Mouse (Mus musculus): ENCODE measurements at regions not wholly inside any gene's neighbourhood (a gene's known extent, or its start where the extent isn't known, plus 50 kb on each side); places are given as distances from the start of the nearest gene placed in this dataset.

DNA sequence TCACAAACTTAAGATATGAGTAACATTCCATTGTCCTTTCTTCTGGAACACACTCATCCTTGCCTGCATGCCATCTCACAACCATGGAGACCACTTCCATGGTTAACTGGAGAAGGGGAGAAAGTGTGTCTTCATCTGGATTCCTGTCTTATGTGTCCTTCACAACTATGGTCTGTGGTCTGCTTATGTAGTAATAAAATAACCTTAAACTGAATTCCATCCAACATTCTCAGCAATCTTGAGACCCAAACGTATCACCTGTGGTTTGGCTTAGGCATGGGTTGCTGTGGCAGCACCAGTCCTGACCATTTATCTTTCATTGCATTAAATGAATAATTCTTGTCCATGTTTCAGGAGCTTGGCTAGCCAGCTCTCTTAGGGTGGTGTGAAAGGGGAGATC lies 1186.3 kb downstream of the Gsdmc2 start:
- 88% methylated on average over 1 of the region's 1 CpGs for WGBS
- Histone ChIP-seq H3K4me1 (replicated peaks) (no peaks in the 10 kb centered on the region), H3K36me3 (no peaks in the 10 kb centered on the region), H3K4me3 (no peak overlapping the region), H3K27ac (no peak overlapping the region), H3K9me3 (no peaks in the 10 kb centered on the region), H3K27me3 (ENCODE audit: insufficient read depth, poor library complexity, severe bottlenecking) (no peaks in the 10 kb centered on the region)
- no peak for DNase-seq (ENCODE audit: low spot score)

DNA sequence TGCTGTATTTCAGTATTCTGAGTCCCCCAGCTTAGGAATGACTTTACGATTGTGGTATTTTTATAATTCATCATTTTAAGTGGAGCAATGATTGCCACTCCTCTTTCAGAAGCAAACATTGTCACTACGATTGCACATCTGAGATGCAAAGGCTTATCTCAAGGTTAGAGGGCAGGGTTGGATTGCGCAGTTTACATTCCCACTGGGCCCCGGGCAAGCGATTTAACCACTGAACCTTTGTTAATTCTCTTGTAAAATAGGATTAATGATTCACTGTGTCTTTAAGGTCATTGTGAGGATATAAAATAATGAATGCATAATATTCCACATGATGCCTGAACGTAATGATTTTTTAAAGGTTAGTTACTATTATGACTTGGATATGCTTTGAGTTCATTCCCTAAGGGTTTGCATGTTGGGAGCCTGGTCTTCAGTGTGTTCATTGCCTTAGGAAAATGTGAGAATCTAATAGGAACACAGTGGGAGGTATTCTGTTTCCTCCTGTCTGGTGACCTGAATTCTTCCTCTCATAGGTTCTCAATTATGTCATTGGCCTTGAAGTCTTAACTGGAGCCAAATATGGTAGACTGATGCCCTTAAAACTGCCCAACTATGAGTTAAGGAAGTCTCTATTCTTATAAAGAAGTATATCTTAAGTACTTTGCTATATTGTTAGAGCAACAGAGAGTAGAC lies 1198.4 kb downstream of the Gsdmc2 start:
- WGBS, result 89% methylated on average over 6 of the region's 6 CpGs
- DNase-seq (ENCODE audit: low spot score), result no peak
- no peaks in the 10 kb centered on the region for H3K36me3 ChIP-seq
- H3K4me3 ChIP-seq, result no peak overlapping the region
- H3K9me3 ChIP-seq, result no peaks in the 10 kb centered on the region
- no peak overlapping the region for H3K27ac ChIP-seq
- H3K27me3 ChIP-seq (ENCODE audit: insufficient read depth, poor library complexity, severe bottlenecking), result no peaks in the 10 kb centered on the region
- no peaks in the 10 kb centered on the region for H3K4me1 ChIP-seq (replicated peaks)

DNA sequence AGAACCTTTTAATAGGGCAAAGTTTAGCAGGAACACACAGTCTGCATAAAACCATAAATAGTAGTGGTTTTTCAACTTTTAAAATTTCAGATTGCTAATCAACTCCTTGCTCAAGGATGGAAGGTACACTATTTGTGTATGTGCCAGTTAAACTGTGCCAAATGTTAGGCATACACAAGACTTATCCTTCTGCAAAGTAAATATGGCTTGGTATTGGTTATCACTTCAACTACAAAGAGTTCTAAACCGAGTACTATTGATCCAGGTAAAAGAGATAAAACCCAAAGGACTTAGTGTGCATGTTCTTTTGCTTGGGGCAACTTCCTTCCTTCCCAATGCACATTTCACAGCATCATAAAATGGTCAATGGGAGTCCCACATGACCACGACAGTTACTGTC lies 1200.2 kb downstream of the Gsdmc2 start:
- H3K9me3 ChIP-seq, result no peaks in the 10 kb centered on the region
- no peak for DNase-seq (ENCODE audit: low spot score)
- H3K36me3 ChIP-seq, result no peaks in the 10 kb centered on the region
- WGBS, result 75% methylated on average over 2 of the region's 2 CpGs
- no peaks in the 10 kb centered on the region for H3K27me3 ChIP-seq (ENCODE audit: insufficient read depth, poor library complexity, severe bottlenecking)
- H3K27ac ChIP-seq, result no peak overlapping the region
- H3K4me3 ChIP-seq, result no peak overlapping the region
- H3K4me1 ChIP-seq (replicated peaks), result no peaks in the 10 kb centered on the region

DNA sequence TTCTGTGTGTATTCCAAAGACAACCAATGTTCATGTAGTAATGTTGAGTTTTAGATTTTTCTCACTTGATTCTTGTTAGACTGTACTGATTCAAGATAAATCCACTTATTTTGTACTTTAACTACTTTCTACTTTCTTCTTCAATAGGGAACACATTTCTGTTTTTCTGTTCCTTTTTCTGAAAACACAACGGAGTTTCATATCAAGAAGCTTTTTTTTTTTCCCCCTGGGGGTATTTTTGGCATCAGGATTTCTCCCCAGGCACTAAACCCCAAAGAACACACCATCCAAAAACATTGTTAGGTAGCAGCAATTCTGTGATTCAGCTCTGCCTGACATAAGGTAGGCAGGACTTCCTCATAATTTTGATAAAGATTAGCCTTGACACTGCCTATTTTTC lies 1200.7 kb downstream of the Gsdmc2 start:
- H3K27ac ChIP-seq, result no peak overlapping the region
- DNase-seq (ENCODE audit: low spot score), result no peak
- WGBS, result 88% methylated on average over 1 of the region's 1 CpGs
- no peaks in the 10 kb centered on the region for H3K9me3 ChIP-seq
- no peaks in the 10 kb centered on the region for H3K36me3 ChIP-seq
- no peaks in the 10 kb centered on the region for H3K27me3 ChIP-seq (ENCODE audit: insufficient read depth, poor library complexity, severe bottlenecking)
- H3K4me3 ChIP-seq, result no peak overlapping the region
- H3K4me1 ChIP-seq (replicated peaks), result no peaks in the 10 kb centered on the region

DNA sequence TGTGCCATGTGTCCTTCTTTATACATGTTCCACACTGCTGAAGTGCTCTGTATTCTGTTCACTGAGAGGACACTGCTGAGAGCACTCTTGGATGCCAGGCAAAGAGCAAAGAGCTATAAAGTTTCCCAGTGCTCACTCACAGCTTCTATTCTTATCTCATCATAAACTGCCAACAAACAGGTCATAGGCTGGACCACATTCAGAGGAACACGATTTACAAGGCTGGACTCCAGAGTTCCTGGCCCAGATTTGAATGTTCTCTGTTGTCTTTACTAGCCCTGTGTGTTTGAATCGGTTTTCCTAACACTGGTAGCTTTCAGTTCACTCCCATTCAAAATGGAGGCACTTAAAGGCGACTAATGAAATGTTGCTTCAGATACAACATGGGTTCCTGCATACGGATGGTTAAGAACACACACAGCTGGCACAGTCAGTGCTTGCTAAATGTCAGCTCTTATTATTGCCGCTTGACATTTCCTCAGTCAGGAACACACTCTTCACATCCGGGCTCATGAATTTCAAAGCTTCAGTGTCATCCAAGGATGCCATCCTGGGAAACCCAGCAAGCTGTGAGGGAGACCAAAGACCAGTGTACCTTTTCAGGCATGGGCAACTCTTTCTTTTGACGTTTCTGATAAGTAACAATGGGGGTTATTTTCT lies 1203.8 kb downstream of the Gsdmc2 start:
- no peak for DNase-seq (ENCODE audit: low spot score)
- Histone ChIP-seq H3K27me3 (ENCODE audit: insufficient read depth, poor library complexity, severe bottlenecking) (no peaks in the 10 kb centered on the region), H3K27ac (no peak overlapping the region), H3K36me3 (no peaks in the 10 kb centered on the region), H3K9me3 (no peaks in the 10 kb centered on the region), H3K4me1 (replicated peaks) (no peaks in the 10 kb centered on the region), H3K4me3 (no peak overlapping the region)
- 80% methylated on average over 7 of the region's 7 CpGs for WGBS

DNA sequence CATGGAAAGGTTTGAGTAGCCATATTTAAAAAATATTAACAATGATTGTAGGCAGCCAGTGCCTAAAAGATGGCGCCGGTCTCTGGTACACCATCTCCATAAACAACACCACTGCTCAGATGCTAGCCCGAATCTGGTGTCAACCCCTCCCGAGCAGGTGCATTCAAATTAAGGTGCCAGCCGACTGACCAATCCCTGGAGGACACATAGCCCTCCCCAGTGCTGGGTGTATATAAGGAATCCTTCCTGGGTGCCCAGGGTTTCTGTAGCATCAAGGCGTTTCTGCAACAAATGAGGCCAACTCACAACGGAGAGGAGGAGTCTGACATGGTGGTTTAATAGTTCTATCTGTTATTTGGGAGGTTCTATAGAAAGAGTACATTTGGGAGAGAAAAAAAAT lies 1219.6 kb downstream of the Gsdmc2 start:
- WGBS, result 88% methylated on average over 7 of the region's 7 CpGs
- H3K4me3 ChIP-seq, result no peak overlapping the region
- no peaks in the 10 kb centered on the region for H3K27me3 ChIP-seq (ENCODE audit: insufficient read depth, poor library complexity, severe bottlenecking)

DNA sequence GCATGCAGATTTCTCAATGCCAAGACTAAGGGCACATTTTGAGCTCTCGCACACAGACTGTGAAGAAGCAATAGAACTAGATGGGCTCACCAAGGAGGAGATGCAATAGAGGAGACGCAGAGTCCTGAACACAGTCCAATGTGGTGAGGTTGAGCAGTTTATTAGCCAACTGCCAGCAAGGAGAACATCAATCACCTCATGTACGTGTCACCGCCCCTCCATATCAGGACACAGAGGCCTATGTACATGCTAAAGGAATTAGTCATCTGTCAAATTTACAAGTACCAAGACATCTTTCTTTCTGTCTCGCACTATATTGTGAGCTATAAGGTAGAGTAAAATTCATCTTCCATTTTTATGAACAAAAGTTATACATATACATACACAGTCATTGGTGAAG lies 1228.9 kb downstream of the Gsdmc2 start:
- Histone ChIP-seq H3K4me3 (no peak overlapping the region), H3K9me3 (no peaks in the 10 kb centered on the region), H3K4me1 (replicated peaks) (no peaks in the 10 kb centered on the region), H3K27me3 (ENCODE audit: insufficient read depth, poor library complexity, severe bottlenecking) (no peaks in the 10 kb centered on the region), H3K36me3 (no peaks in the 10 kb centered on the region), H3K27ac (no peak overlapping the region)
- DNase-seq (ENCODE audit: low spot score), result no peak
- WGBS, result 93% methylated on average over 5 of the region's 5 CpGs

More for the DNA sequence above, 1219.6 kb downstream of the Gsdmc2 start:
- Histone ChIP-seq H3K4me1 (replicated peaks) (no peaks in the 10 kb centered on the region), H3K36me3 (no peaks in the 10 kb centered on the region), H3K27ac (no peak overlapping the region), H3K9me3 (no peaks in the 10 kb centered on the region)
- no peak for DNase-seq (ENCODE audit: low spot score)

DNA sequence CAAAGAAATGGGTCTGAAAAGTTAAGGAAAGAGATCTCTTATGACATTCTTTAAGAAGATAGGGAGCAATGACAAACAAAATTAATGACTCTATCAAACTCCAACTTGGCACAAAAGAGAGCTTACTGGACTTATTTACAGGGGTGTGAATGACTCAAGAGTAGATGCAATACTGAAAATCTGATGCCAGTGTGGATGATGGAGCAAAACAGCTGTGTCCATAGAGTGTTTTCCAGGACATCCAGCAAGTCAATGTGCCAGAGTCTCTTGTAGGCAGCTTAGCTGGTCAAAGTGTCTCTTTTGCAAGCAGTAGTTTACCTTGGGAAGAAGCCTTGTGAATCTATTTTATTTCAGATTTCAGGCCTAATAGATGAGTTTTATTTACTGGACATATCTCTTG lies 1248.2 kb downstream of the Gsdmc2 start:
- Histone ChIP-seq H3K27me3 (ENCODE audit: insufficient read depth, poor library complexity, severe bottlenecking) (no peaks in the 10 kb centered on the region), H3K27ac (no peak overlapping the region), H3K4me3 (no peak overlapping the region), H3K4me1 (replicated peaks) (no peaks in the 10 kb centered on the region), H3K36me3 (no peaks in the 10 kb centered on the region), H3K9me3 (no peaks in the 10 kb centered on the region)
- DNase-seq (ENCODE audit: low spot score), result no peak

DNA sequence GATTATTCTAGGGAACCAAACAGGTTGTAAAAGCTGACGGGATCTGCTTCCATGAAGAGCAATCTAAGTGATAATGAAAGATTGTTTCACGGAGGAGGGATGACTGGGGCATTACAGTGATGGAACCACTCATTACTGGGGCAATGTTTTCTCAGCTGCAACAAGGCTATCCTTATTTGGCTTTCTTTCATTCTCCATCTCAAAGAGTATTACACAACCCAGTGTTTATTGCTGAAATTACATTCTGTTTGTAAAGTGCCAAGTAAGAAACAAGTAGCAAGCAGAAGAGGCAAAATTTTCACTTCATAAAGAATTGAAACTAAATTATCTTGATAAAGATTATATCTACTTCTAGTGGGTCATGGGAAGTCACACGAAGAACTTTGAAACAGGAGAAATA lies 1256.4 kb downstream of the Gsdmc2 start:
- no peak overlapping the region for H3K27ac ChIP-seq
- H3K9me3 ChIP-seq, result no peaks in the 10 kb centered on the region
- no peak for DNase-seq (ENCODE audit: low spot score)

DNA sequence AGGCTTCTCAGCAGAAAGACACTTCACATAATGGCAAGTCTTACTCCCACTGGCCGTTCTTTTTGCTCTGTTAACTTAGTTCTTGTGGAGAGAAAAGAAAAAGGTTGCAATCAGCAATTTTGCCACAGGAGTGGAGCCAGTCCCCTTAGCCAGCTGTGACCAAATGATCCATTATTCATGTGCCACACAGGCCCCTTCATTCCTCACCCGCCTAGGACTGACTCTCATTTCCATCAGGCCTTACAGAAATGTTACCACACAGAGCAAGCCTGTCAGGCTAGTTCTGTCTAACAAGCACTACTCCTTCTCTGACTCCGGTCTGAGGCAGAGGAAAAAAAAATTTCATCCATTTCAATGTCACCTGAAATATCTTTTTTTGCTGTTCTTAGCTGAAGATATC lies 1266.2 kb downstream of the Gsdmc2 start:
- H3K36me3 ChIP-seq, result no peaks in the 10 kb centered on the region
- no peak overlapping the region for H3K4me3 ChIP-seq
- H3K27ac ChIP-seq, result no peak overlapping the region; the same call in 1 of the 2 replicates
- no peak for DNase-seq (ENCODE audit: low spot score)
- 36% methylated on average over 3 of the region's 3 CpGs for WGBS
- H3K27me3 ChIP-seq (ENCODE audit: insufficient read depth, poor library complexity, severe bottlenecking), result no peaks in the 10 kb centered on the region
- H3K4me1 ChIP-seq (replicated peaks), result peaks cover 8% of the 10 kb centered on the region
- no peaks in the 10 kb centered on the region for H3K9me3 ChIP-seq

More for the DNA sequence above, 1256.4 kb downstream of the Gsdmc2 start:
- Histone ChIP-seq H3K4me1 (replicated peaks) (no peaks in the 10 kb centered on the region), H3K4me3 (no peak overlapping the region), H3K36me3 (no peaks in the 10 kb centered on the region), H3K27me3 (ENCODE audit: insufficient read depth, poor library complexity, severe bottlenecking) (no peaks in the 10 kb centered on the region)
- WGBS, result 83% methylated on average over 3 of the region's 3 CpGs

DNA sequence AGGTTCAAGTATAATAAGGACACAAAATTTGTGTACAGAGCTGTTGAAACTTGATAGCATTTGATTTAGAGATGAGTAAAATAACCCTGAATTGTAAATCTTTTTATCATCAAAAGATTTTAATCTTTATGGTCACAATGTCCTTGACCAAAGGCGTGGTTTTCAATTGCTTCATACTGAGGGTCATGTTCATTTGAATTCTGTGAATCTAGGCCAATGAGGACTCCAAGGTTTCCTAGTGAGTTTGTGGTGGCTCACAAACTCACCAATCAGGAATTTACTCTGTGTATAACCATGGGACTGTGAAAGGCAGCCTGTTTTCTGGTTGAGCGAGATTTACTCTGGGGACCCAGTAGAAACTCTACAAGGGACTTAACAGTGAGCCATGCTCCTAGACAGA lies 1269.2 kb downstream of the Gsdmc2 start:
- H3K27me3 ChIP-seq (ENCODE audit: insufficient read depth, poor library complexity, severe bottlenecking), result no peaks in the 10 kb centered on the region
- WGBS, result 87% methylated on average over 2 of the region's 2 CpGs
- H3K9me3 ChIP-seq, result no peaks in the 10 kb centered on the region
- H3K4me3 ChIP-seq, result no peak overlapping the region
- H3K36me3 ChIP-seq, result no peaks in the 10 kb centered on the region
- peaks cover 8% of the 10 kb centered on the region for H3K4me1 ChIP-seq (replicated peaks)
- H3K27ac ChIP-seq, result no peak overlapping the region
- DNase-seq (ENCODE audit: low spot score), result no peak

DNA sequence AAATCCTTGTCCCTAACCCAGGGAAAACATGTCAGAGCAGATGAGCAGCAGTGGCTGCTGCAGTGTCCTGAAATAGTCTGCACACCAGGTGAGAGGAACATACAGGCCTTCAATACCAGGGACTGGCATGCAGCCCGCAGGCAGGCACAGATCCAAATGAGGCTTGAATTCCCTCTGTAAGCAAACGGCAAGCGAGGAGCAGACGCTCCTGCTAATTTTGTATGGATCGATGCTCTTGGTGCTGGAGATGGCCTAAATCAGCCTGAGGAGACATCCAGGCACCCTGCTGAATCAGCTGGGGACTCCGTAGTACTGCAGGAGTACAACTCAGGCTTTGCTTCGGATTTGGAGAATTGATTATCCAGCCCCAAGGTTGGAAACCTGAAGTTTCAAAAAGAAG lies 1273.2 kb downstream of the Gsdmc2 start:
- Histone ChIP-seq H3K4me1 (replicated peaks) (no peaks in the 10 kb centered on the region), H3K9me3 (no peaks in the 10 kb centered on the region), H3K4me3 (no peak overlapping the region), H3K27me3 (ENCODE audit: insufficient read depth, poor library complexity, severe bottlenecking) (no peaks in the 10 kb centered on the region), H3K27ac (no peak overlapping the region), H3K36me3 (no peaks in the 10 kb centered on the region)
- no peak for DNase-seq (ENCODE audit: low spot score)
- WGBS, result 73% methylated on average over 7 of the region's 7 CpGs

DNA sequence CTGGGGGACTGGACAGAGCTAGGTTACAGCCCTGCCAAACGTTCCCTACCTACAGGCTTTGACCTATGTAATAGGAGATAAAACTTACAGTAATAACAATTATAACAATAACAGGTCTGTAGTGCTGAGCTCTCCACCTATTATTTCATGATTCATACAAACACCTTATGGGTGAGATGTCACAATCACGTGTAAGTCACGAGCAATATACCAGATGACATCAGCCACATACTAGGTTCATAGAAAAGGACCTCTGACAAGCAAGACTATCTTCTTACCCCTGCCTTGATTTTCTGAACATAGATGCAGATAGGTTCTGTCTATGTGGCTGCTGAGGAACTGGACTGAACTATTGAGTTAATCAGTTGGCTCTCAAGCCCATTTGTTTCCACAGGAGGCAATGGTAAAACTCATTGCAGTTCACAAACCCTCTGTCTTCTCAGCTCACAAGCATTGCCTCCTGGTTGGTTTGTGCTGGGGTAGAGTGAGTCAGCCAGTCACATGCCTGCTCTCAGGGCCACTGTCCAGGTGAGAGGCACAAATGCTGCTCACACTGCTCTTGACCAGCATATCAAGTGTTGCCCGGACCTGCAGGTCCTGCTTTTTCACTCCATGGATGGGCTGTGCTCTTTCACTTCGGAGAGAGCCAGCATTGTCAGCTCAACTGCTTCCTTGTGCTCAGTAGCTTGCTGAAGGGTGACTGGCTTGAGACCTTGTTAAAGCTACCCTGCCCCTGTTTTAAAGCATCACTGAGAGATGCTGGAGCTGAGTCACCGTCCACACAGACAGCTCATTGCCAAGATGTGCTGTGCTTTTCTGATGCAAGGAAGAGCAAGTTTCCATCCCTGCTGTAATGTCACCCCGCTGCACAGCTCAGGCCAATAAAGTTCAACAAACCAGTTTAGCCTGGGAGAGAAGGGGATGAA lies 1275.9 kb downstream of the Gsdmc2 start:
- no peak for DNase-seq (ENCODE audit: low spot score)
- Histone ChIP-seq H3K9me3 (no peaks in the 10 kb centered on the region), H3K4me1 (replicated peaks) (peaks cover 6% of the 10 kb centered on the region; the same call in 1 of the 2 replicates), H3K36me3 (no peaks in the 10 kb centered on the region), H3K4me3 (no peak overlapping the region), H3K27ac (no peak overlapping the region), H3K27me3 (ENCODE audit: insufficient read depth, poor library complexity, severe bottlenecking) (no peaks in the 10 kb centered on the region)
- WGBS, result 81% methylated on average over 7 of the region's 7 CpGs
